Mouse (Mus musculus) adrenal gland, adult 2 months (tissue): ENCODE data around the gene Cyth3. TPM values are rescaled to one million over a fixed set of nuclear protein-coding genes. Genes with fewer than 3 reads are reported as not detected.

Experiments used
- DNase-seq: peaks from one replicate; pipeline ENCODE4 v3.0.0; 2021
- polyA plus RNA-seq: library from polyadenylated mRNA; depleted of rRNA; stranded (reverse); fragments of >200 nt; gene quantifications from 2 replicates; pipeline ENCODE4 v1.2.3, GENCODE M21; 2012; rRNA removed
- total RNA-seq, 2 experiments: library from RNA; stranded (reverse); gene quantifications; 2 replicates each; pipeline ENCODE4 v1.2.3; 2021

The Cyth3 gene
- total and polyA plus RNA-seq, 3 experiments: 78.7 to 164 (median 119) TPM

- DNase-seq: no peak
Observed at GRCm38 (mm10) chr5:143706822-143707200, 84.6 kb downstream of the Cyth3 start.

- DNase-seq: peak; percentile 83
Observed at GRCm38 (mm10) chr5:143711326-143711725, 89.1 kb downstream of the Cyth3 start.

- peak; percentile 65 for DNase-seq
Observed at GRCm38 (mm10) chr5:143712011-143712800, 90.0 kb downstream of the Cyth3 start.

GRCm38 (mm10) chr5:143721962-143722361 is 99.7 kb downstream of the Cyth3 start:
- no peak for DNase-seq

GRCm38 (mm10) chr5:143730915-143731314 is 108.7 kb downstream of the Cyth3 start:
- DNase-seq: no peak

- peak; percentile 56 for DNase-seq
Observed at GRCm38 (mm10) chr5:143731483-143732112, 109.4 kb downstream of the Cyth3 start.

GRCm38 (mm10) chr5:143732180-143732891 is 110.1 kb downstream of the Cyth3 start, which contains the start of gene Usp42:
Gene Usp42 (minus strand): TSS chr5:143732280.
- DNase-seq: peak; percentile 98

GRCm38 (mm10) chr5:143749630-143750208 is 127.5 kb downstream of the Cyth3 start:
- DNase-seq: no peak

- no peak for DNase-seq
Observed at GRCm38 (mm10) chr5:143755529-143756141, 133.4 kb downstream of the Cyth3 start.

- peak; percentile 94 for DNase-seq
Observed at GRCm38 (mm10) chr5:143757755-143758443, 135.7 kb downstream of the Cyth3 start.

- DNase-seq: no peak
Observed at GRCm38 (mm10) chr5:143759554-143759953, 137.3 kb downstream of the Cyth3 start.

Other genes with a start within 250 kb of the Cyth3 start
- gene Kdelr2, start 218.6 kb upstream of the Cyth3 start, total RNA-seq: 100 to 1,000 TPM in 1 of 2 experiments, 10 to 100 TPM in 1; 96.0 to 107 TPM
- gene Kdelr2, start 218.6 kb upstream of the Cyth3 start, polyA plus RNA-seq: 101 and 109 TPM in 2 replicates
- 10 to 100 TPM; 19.0 to 19.4 TPM for gene Daglb, start 157.9 kb upstream of the Cyth3 start, total RNA-seq
- gene Daglb, start 157.9 kb upstream of the Cyth3 start, polyA plus RNA-seq: 29.3 and 33.0 TPM in 2 replicates
- 100 to 1,000 TPM; 349 to 359 TPM for gene Rac1, start 94.4 kb upstream of the Cyth3 start, total RNA-seq
- gene Rac1, start 94.4 kb upstream of the Cyth3 start, polyA plus RNA-seq: 76.1 and 98.1 TPM in 2 replicates
- gene Usp42, start 109.8 kb downstream of the Cyth3 start, total RNA-seq: 10 to 100 TPM; 13.1 to 14.6 TPM
- 6.2 and 6.8 TPM in 2 replicates for gene Usp42, start 109.8 kb downstream of the Cyth3 start, polyA plus RNA-seq
- gene Eif2ak1, start 195.3 kb downstream of the Cyth3 start, total RNA-seq: 10 to 100 TPM; 38.4 to 38.8 TPM
- gene Eif2ak1, start 195.3 kb downstream of the Cyth3 start, polyA plus RNA-seq: 20.2 and 25.6 TPM in 2 replicates